ENCODE assay signal across 8 mouse cellular contexts in the genomic region with DNA sequence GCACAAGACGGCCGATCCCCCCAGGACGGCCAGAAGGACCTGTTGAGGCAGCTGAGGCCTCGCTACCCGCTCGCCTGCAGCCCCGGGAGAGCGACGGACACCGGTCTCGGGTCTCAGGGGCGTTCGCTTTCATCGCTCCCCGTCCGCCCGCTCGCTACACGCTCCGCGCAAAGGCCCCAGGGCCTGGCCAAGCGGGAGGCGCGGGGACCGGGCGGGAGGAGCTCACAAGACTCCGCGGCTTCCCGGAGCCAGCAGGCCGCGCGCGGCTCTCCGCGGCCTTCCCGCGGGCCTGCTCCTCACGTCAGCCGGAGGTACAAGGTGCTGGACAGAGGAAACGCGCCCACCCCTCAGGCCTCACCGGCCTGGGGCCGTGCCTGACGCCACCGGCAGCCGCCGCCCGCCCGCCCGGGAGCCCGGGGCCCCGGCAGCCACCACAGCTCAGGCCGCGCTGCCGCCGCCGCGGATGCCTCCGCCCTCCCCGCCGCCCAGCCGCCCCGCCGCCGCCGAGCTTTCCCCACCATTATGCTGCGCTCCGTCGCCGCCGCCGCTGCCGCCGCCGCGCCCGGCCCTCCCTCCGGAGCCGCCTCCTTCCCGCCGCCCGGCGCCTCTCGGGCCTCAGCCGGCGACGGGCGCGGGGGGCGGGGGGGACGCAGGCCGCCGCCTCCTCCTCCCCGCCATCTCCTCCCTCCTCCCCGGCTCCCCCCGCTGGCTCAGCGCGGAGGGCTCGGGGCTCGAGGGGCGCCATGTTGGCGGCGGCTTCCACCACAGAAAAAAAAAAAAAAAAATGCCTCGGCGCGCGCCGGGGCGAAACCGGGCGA. TPM values are rescaled to one million over a fixed set of nuclear protein-coding genes. Genes with fewer than 3 reads are reported as not detected.
A peak's percentile ranks its signal among the peaks of the same experiment; 100 is the strongest.
DNase-seq lines count a peak whose midpoint lies in the region; ATAC-seq and TF ChIP-seq lines count a peak whose summit lies in the region.

No protein-coding gene starts in this region.

- H3K27me3 ChIP-seq in E14TG2a.4 (ENCODE audit: insufficient read depth, low read length), result peaks cover 31% of the 10 kb centered on the region
- H3K27me3 ChIP-seq in forebrain, embryonic 12.5 days, result 0 out of 2 replicates have a peak, but pooled peaks cover 6% of the 10 kb centered on the region
- no peaks in the 10 kb centered on the region for H3K27me3 ChIP-seq in lung, embryonic 15.5 days

- peak overlapping the region; percentile 73 for H3K4me2 ChIP-seq in forebrain, embryonic 12.5 days
- peak overlapping the region; percentile 77 for H3K4me2 ChIP-seq in lung, embryonic 15.5 days

- intact Hi-C loops in heart, postnatal 10 days (cut with DNase I), result no loop called here

- no peaks in the 10 kb centered on the region for H3K36me3 ChIP-seq in E14TG2a.4 (ENCODE audit: insufficient read depth, low read length)
- no peaks in the 10 kb centered on the region for H3K36me3 ChIP-seq in forebrain, embryonic 12.5 days (replicated peaks)
- H3K36me3 ChIP-seq in lung, embryonic 15.5 days, result no peaks in the 10 kb centered on the region

- H3K27ac ChIP-seq in forebrain, embryonic 12.5 days, result peak overlapping the region; percentile 99
- H3K27ac ChIP-seq in lung, embryonic 15.5 days, result peak overlapping the region; percentile 100

- ATAC-seq in forebrain, embryonic 12.5 days (ENCODE audit: low FRiP score), result peak; percentile 76
- ATAC-seq in lung, embryonic 15.5 days (ENCODE audit: borderline replicate concordance, extremely low read depth, low FRiP score, low TSS enrichment), result peak; percentile 85

- no peak for TF ChIP-seq CTCF in E14TG2a.4 (conservative IDR thresholded peaks at IDR 0.05; ENCODE audit: low read length)

- peak overlapping the region; percentile 100 for H3K9ac ChIP-seq in forebrain, embryonic 12.5 days
- peak overlapping the region; percentile 100 for H3K9ac ChIP-seq in lung, embryonic 15.5 days

- under 1% methylated on average over 44 of the region's 111 CpGs for WGBS in forebrain, embryonic 12.5 days
- WGBS in lung, embryonic 15.5 days, result under 1% methylated on average over 71 of the region's 111 CpGs

- peak; percentile 51 for DNase-seq in c-Kit-positive CD71-positive TER-119-positive erythroid progenitor cells, embryonic 14.5 days (ENCODE audit: low spot score)
- DNase-seq in heart, postnatal 10 days, result peak; percentile 78 to 79
- DNase-seq in layer of hippocampus, adult 18-20 months (ENCODE audit: low spot score in 2 of 2), result peak; percentile 46 to 68
- peak; percentile 71 for DNase-seq in ovary, adult 18-20 months (ENCODE audit: low spot score)
- DNase-seq in thymus, postnatal 0 days (ENCODE audit: low spot score), result peak; percentile 80

- H3K4me1 ChIP-seq in E14TG2a.4 (replicated peaks; ENCODE audit: low read depth, low read length), result peaks cover 18% of the 10 kb centered on the region
- peaks cover 44% of the 10 kb centered on the region for H3K4me1 ChIP-seq in forebrain, embryonic 12.5 days
- H3K4me1 ChIP-seq in lung, embryonic 15.5 days, result peaks cover 39% of the 10 kb centered on the region

- no peaks in the 10 kb centered on the region for H3K9me3 ChIP-seq in E14TG2a.4 (ENCODE audit: low read length)
- H3K9me3 ChIP-seq in forebrain, embryonic 12.5 days, result no peaks in the 10 kb centered on the region
- H3K9me3 ChIP-seq in lung, embryonic 15.5 days, result no peaks in the 10 kb centered on the region

- peak overlapping the region; percentile 87 for H3K4me3 ChIP-seq in E14TG2a.4 (replicated peaks; ENCODE audit: low read length)
- H3K4me3 ChIP-seq in forebrain, embryonic 12.5 days (replicated peaks), result peak overlapping the region; percentile 95
- H3K4me3 ChIP-seq in lung, embryonic 15.5 days, result peak overlapping the region; percentile 96

RNA-seq across cellular contexts. Expression of a gene that starts 1.1 kb away (rescaled TPM):
- polyA plus RNA-seq in forebrain, embryonic 12.5 days (2016; fragmentation: Nextera tagmentation; extraction: Ambion mirVana), result 166 and 169 TPM in 2 replicates
- total RNA-seq in heart, postnatal 10 days (2021), result 100 to 1,000 TPM; 136 to 143 TPM
- total RNA-seq in layer of hippocampus, adult 18-20 months (2021), result 100 to 1,000 TPM; 241 to 276 TPM
- polyA plus RNA-seq in lung, embryonic 15.5 days (2015; fragmentation: Nextera tagmentation; extraction: Ambion mirVana), result 121 and 137 TPM in 2 replicates
- 73.7 and 75.0 TPM in 2 replicates for polyA plus RNA-seq in thymus, postnatal 0 days (2015; fragmentation: Nextera tagmentation; extraction: Ambion mirVana)

Comparison
In these comparisons a context has a peak if more than half of its experiments do, and no peak if none do; other contexts are left out.
1. Peak in every context shown above with its lines: DNase-seq, ATAC-seq, H3K4me3 ChIP-seq and H3K27ac ChIP-seq.